Mouse (Mus musculus) hindbrain, embryonic 13.5 days (tissue): Measurements from ENCODE around the gene Irf8. TPM values are rescaled to one million over a fixed set of nuclear protein-coding genes. Genes with fewer than 3 reads are reported as not detected.

Source experiments
- ATAC-seq: fragments of 200-750 bp; cut with Nextera tagmentation; 2 replicates; pipeline ENCODE4 v1.8.0; 2017; ENCODE audit warnings: moderate TSS enrichment; ENCODE audit not compliant: low FRiP score
- H3K27ac ChIP-seq: fragments of 300-500 bp; sonication (generic); 2 replicates; pipeline ENCODE4 v1.5.1; 2015; ENCODE audit warnings: inconsistent platforms, mild to moderate bottlenecking, moderate library complexity
- H3K27me3 ChIP-seq: fragments of 300-500 bp; sonication (generic); 2 replicates; pipeline ENCODE4 v1.6.1; 2015; ENCODE audit warnings: mild to moderate bottlenecking, inconsistent platforms
- H3K36me3 ChIP-seq: fragments of 300-500 bp; sonication (generic); 2 replicates; pipeline ENCODE4 v1.6.1; 2015; ENCODE audit warnings: mild to moderate bottlenecking, inconsistent platforms
- H3K4me1 ChIP-seq: fragments of 300-500 bp; sonication (generic); replicated peaks from 2 replicates; pipeline ENCODE4 v1.6.1; 2015; ENCODE audit warnings: inconsistent platforms
- H3K4me2 ChIP-seq: fragments of 300-500 bp; sonication (generic); 2 replicates; pipeline ENCODE4 v1.6.1; 2015; ENCODE audit warnings: inconsistent platforms, mild to moderate bottlenecking, moderate library complexity
- H3K4me3 ChIP-seq: fragments of 300-500 bp; sonication (generic); 2 replicates; pipeline ENCODE4 v1.5.1; 2015; ENCODE audit warnings: mild to moderate bottlenecking, inconsistent platforms
- H3K9ac ChIP-seq: fragments of 300-500 bp; sonication (generic); 2 replicates; pipeline ENCODE4 v1.6.1; 2015; ENCODE audit warnings: mild to moderate bottlenecking, inconsistent platforms
- H3K9me3 ChIP-seq: fragments of 300-500 bp; sonication (generic); 2 replicates; pipeline ENCODE4 v1.6.1; 2016; ENCODE audit warnings: inconsistent platforms
- WGBS: fragments of 180-500 bp; shearing (Covaris S2); methylation state at CpG from one replicate; pipeline ENCODE4 v1.1.7; 2015; 5-methylcytosine and 5-hydroxymethylcytosine counted together
- polyA plus RNA-seq: library from polyadenylated mRNA; unstranded; fragments of >200 nt; fragmentation: Nextera tagmentation; extraction: Ambion mirVana; gene quantifications from 2 replicates; pipeline ENCODE4 v1.2.1, GENCODE M21; 2015

Gene Irf8
- polyA plus RNA-seq, 1 experiment from 2014 or later, result 4.2 TPM

DNA sequence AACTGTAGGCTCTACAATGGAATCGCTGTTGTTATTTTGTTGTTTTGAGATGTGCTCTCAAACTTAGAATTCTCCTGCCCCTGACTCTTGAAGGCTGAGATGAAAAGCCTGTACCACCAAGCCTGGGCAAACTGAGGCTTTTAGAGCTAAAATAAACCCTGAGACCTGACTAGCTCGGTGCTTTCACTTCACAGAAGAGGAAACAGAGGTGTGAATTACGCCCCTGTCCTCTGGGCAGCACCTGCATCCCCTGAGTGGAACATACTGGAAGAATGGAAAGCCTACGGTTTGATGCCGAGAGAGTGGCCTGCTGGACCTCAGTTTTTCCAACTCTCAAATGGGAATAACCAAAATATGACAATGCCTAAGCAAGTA, 10.6 kb upstream of the Irf8 start:
- Histone ChIP-seq H3K9me3 (no peaks in the 10 kb centered on the region), H3K27me3 (0 out of 2 replicates have a peak, but pooled peaks cover 2% of the 10 kb centered on the region), H3K4me1 (no peaks in the 10 kb centered on the region), H3K4me2 (no peak overlapping the region), H3K9ac (no peak overlapping the region), H3K4me3 (no peak overlapping the region), H3K36me3 (no peaks in the 10 kb centered on the region), H3K27ac (no peak overlapping the region)
- WGBS, result 92% methylated on average over 5 of the region's 5 CpGs
- no peak for ATAC-seq

DNA sequence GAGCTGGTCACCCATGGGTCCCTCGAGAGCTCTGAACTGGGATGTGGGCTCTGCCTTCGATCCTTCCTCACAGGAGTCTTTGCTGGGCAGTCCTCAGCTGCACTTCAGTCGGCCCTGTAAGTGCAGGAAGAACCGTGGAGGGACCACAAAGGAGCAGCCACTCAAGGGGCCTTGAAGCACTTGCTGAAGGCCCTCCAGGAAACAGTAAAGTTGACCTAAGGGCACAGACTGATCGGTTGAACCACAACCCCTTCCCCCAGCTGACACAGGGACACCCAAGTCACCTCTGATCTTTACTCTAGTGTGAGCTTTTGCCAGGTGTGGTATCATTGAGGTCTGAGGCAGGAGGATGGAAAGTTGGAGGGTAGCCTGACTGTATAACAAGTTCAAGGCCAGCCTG, 10.1 kb upstream of the Irf8 start:
- Histone ChIP-seq H3K4me1 (no peaks in the 10 kb centered on the region), H3K9ac (no peak overlapping the region), H3K9me3 (no peaks in the 10 kb centered on the region), H3K4me2 (no peak overlapping the region), H3K36me3 (no peaks in the 10 kb centered on the region), H3K27ac (no peak overlapping the region), H3K4me3 (no peak overlapping the region), H3K27me3 (0 out of 2 replicates have a peak, but pooled peaks cover 3% of the 10 kb centered on the region)
- no peak for ATAC-seq
- 72% methylated on average over 5 of the region's 5 CpGs for WGBS

DNA sequence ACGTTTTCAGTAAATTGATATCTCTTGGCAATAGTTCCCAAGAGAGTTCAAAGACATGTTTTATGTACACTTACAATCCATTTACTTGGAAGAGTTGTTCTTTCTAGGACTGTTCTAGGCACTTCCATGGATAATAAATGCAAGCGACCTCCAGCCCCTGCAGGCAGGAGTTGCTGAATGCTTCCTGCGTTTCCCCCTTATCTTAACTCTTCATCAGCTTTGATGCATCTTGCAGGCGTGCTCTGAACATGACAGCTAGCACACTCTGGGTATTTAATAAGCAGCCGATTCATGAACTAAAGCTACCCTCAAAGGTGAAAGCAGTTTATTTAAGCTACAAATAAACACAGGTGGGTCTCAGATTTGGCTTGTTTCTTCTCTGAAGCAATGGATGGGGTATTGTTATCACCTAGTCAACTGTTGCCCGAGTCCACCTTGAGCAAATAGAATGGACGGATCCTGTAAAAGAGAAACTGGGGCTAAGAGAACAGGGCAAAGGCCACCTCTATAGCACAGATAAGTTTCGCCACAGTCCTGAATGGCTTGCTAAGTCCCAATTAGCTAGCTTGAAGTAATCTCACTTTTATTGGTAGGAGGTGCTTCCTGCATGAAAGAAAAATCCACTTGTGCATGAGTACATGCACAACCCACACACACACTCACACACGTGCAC, 7.5 kb upstream of the Irf8 start:
- Histone ChIP-seq H3K9me3 (no peaks in the 10 kb centered on the region), H3K4me2 (no peak overlapping the region), H3K36me3 (no peaks in the 10 kb centered on the region), H3K4me3 (no peak overlapping the region), H3K27ac (no peak overlapping the region), H3K27me3 (peaks cover 15% of the 10 kb centered on the region), H3K9ac (no peak overlapping the region), H3K4me1 (peaks cover 7% of the 10 kb centered on the region; the same call in 1 of the 2 replicates)
- ATAC-seq, result no peak
- WGBS, result 76% methylated on average over 9 of the region's 9 CpGs

DNA sequence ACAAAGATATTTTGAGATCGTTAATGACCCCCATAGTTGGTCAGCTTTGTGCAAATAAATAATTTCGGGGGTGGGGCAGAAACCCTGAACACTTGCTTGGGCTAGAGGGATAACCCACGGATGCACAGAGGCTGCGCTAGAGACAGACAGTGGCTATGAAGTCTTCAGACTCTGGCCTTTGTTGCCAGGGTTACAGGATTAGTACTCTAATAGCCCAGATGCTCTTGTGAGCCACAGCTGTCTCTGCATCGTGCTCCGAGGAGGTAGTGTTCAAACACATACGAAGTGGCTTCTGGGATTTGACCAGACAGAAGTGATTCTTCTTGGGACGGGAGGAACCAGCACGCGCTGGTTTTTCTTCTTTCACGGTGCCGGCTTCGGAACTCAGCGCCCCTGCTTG, 4.6 kb upstream of the Irf8 start:
- Histone ChIP-seq H3K9me3 (no peaks in the 10 kb centered on the region), H3K4me3 (no peak overlapping the region), H3K4me1 (peaks cover 17% of the 10 kb centered on the region), H3K9ac (no peak overlapping the region), H3K4me2 (0 out of 2 replicates have a peak overlapping the region, but pooled peaks have one; percentile 6), H3K27ac (no peak overlapping the region), H3K27me3 (peaks cover 39% of the 10 kb centered on the region), H3K36me3 (no peaks in the 10 kb centered on the region)
- 43% methylated on average over 14 of the region's 14 CpGs for WGBS
- ATAC-seq, result no peak

DNA sequence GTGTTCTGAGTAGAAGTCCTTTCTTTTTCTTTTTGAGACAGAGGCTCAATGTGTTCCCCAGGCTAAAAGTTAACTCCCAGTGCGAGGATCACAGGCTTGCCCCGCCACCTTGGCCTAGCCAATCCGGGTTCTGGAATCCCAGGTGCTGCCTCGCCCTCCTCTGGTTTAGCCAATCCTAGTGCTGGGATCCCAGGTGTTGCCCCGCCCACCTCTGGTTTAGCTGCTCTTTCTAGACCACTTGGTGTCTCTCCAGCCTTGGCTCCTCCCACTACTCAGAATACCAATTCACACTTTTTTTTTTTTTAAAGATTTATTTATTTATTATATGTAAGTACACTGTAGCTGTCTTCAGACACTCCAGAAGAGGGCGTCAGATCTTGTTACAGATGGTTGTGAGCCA, 4.1 kb upstream of the Irf8 start:
- Histone ChIP-seq H3K4me1 (peaks cover 21% of the 10 kb centered on the region), H3K4me2 (0 out of 2 replicates have a peak overlapping the region, but pooled peaks have one; percentile 6), H3K9me3 (no peaks in the 10 kb centered on the region), H3K4me3 (no peak overlapping the region), H3K36me3 (no peaks in the 10 kb centered on the region), H3K9ac (no peak overlapping the region), H3K27me3 (peaks cover 44% of the 10 kb centered on the region), H3K27ac (no peak overlapping the region)
- WGBS, result 43% methylated on average over 6 of the region's 6 CpGs
- no peak for ATAC-seq

DNA sequence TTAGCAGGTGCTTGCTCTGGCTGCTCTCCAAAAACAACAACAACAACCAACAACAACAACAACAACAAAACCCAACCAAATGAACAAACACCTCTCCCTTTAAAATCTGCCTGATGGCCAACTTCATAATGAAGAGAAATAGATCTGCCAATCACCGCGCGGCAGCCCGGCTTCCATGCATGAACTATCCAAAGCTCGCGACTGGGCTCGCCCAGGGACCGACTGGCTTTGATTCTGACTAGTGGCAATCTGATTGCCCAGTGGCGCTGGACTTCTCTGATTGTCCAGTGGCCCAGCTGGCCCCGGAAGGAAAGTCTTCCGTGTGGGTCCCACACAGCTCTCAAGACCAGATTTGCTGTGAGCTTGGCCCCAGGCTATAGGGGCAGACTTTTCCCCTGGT, 328 bp downstream of the Irf8 start:
- Histone ChIP-seq H3K9ac (peak overlapping the region; percentile 69), H3K27me3 (peaks cover 65% of the 10 kb centered on the region), H3K9me3 (no peaks in the 10 kb centered on the region), H3K27ac (no peak overlapping the region), H3K4me3 (peak overlapping the region; percentile 52), H3K36me3 (no peaks in the 10 kb centered on the region), H3K4me1 (peaks cover 19% of the 10 kb centered on the region), H3K4me2 (peak overlapping the region; percentile 97)
- WGBS, result under 1% methylated on average over 11 of the region's 11 CpGs
- peak; percentile 53; the same call in 1 of the 2 replicates for ATAC-seq

DNA sequence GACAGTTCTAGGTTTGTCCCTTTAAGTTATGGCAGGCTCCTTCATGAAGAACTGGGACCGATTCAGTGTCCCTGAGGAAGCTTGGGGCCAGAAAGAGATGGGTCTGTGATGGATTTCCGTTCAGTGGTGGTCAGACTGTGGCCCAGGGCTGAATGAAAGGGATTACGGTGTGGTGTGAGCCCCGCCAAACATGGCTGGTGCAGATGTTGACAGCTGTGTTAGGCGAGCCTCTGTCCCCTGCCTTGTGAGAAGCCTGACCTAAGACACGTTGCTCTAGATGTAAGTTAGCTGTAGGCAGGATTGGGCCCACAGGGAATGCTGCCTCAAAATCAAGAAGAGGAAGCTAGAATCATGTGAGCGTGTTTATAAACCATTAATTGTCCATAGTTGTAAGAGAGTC, 1.0 kb downstream of the Irf8 start:
- no peaks in the 10 kb centered on the region for H3K36me3 ChIP-seq
- peaks cover 65% of the 10 kb centered on the region for H3K27me3 ChIP-seq

DNA sequence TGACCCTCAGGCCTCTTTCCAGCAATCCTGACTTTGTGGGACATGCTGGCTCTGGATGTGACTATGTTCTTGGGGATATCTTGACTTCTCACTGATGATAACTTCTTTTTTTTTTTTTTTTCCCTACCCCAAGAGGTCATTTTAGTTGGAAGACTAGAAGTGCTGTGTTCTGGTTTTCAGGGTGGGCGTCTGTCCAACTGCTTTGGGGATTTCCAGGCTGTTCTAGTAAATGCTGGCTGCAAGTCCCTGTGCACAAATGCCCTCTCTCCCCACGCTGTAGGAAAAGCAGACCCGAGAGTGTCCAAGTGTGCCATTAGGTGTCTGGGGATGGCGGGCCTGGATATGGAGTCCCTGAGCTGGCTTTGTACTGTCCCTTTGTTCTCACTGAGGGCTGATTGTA, 2.6 kb downstream of the Irf8 start:
- Histone ChIP-seq H3K4me1 (peaks cover 13% of the 10 kb centered on the region), H3K9ac (no peak overlapping the region), H3K9me3 (no peaks in the 10 kb centered on the region), H3K4me3 (no peak overlapping the region), H3K27ac (no peak overlapping the region), H3K27me3 (peaks cover 56% of the 10 kb centered on the region), H3K4me2 (no peak overlapping the region), H3K36me3 (no peaks in the 10 kb centered on the region)
- WGBS, result 86% methylated on average over 4 of the region's 4 CpGs
- ATAC-seq, result no peak

More for the DNA sequence above, 1.0 kb downstream of the Irf8 start:
- Histone ChIP-seq H3K9me3 (no peaks in the 10 kb centered on the region), H3K4me1 (peaks cover 13% of the 10 kb centered on the region), H3K4me3 (no peak overlapping the region), H3K27ac (no peak overlapping the region), H3K4me2 (no peak overlapping the region), H3K9ac (no peak overlapping the region)
- no peak for ATAC-seq
- 64% methylated on average over 7 of the region's 7 CpGs for WGBS

DNA sequence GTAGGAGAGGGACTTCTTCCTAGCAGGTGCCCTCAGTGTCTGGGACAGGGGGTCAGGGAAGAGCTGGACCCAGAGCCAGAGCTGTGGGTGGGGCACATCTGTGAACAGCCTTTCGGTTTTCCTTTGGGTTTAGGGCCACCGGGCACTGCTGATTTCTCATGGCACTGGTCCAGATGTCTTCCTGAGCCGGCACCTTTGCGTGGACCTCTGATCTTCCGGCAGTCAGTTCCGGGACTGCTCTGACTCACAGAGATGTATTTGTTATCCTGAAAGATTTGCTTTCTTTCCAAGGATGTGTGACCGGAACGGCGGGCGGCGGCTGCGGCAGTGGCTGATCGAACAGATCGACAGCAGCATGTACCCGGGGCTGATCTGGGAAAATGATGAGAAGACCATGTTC, 3.4 kb downstream of the Irf8 start:
- ATAC-seq, result no peak
- H3K4me1 ChIP-seq, result peaks cover 13% of the 10 kb centered on the region
- H3K9ac ChIP-seq, result no peak overlapping the region
- H3K27me3 ChIP-seq, result peaks cover 52% of the 10 kb centered on the region
- H3K36me3 ChIP-seq, result no peaks in the 10 kb centered on the region
- WGBS, result 86% methylated on average over 15 of the region's 15 CpGs
- no peak overlapping the region for H3K27ac ChIP-seq
- H3K4me2 ChIP-seq, result no peak overlapping the region
- H3K4me3 ChIP-seq, result no peak overlapping the region
- no peaks in the 10 kb centered on the region for H3K9me3 ChIP-seq

DNA sequence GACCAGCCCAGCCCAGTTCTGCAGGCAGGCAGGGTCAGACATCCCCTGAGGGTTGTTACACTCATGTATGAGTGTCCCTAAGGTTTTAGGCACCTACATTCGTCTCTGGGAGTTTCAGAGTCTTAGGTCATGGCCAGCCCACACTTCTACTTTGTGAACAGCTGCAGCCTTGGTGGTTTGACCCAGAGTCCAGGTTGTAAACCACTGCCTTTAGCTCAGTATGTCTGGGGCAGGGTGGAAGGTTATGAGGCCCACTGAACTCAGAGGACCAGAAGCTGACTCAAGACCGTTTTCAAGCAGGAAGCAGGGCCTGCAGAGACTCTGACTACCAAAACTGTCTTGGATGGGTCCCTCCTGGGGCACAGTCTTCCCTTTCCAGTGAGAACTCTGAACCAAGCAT, 4.4 kb downstream of the Irf8 start:
- no peaks in the 10 kb centered on the region for H3K9me3 ChIP-seq
- no peak overlapping the region for H3K9ac ChIP-seq
- H3K4me3 ChIP-seq, result no peak overlapping the region
- H3K4me1 ChIP-seq, result peaks cover 10% of the 10 kb centered on the region
- peaks cover 41% of the 10 kb centered on the region for H3K27me3 ChIP-seq
- no peak overlapping the region for H3K4me2 ChIP-seq
- H3K36me3 ChIP-seq, result no peaks in the 10 kb centered on the region
- no peak for ATAC-seq
- 78% methylated on average over 2 of the region's 2 CpGs for WGBS
- H3K27ac ChIP-seq, result no peak overlapping the region

DNA sequence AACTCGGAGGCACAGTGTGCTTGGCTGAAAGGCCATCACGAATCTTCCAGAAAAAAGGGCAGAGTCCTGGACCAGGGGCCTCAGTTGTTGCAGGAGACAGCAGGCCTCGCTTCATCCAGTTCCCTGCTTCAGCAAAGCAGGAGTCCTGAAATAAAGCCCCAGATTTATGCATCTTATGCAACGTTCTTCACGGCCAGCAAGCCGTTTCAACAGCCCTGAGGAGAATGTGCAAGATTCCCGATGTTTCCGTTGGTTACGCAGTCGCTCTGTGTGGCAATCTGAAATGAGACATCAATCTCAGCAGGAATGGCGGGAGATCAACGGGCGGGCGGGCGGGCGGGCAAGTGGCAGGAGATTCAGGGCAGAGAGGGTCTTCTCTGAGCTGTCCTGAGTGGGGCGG, 4.8 kb downstream of the Irf8 start:
- Histone ChIP-seq H3K4me3 (no peak overlapping the region), H3K9me3 (no peaks in the 10 kb centered on the region), H3K9ac (no peak overlapping the region), H3K4me2 (no peak overlapping the region), H3K4me1 (peaks cover 6% of the 10 kb centered on the region), H3K27me3 (peaks cover 37% of the 10 kb centered on the region), H3K36me3 (no peaks in the 10 kb centered on the region), H3K27ac (no peak overlapping the region)
- ATAC-seq, result no peak
- WGBS, result 55% methylated on average over 17 of the region's 17 CpGs

DNA sequence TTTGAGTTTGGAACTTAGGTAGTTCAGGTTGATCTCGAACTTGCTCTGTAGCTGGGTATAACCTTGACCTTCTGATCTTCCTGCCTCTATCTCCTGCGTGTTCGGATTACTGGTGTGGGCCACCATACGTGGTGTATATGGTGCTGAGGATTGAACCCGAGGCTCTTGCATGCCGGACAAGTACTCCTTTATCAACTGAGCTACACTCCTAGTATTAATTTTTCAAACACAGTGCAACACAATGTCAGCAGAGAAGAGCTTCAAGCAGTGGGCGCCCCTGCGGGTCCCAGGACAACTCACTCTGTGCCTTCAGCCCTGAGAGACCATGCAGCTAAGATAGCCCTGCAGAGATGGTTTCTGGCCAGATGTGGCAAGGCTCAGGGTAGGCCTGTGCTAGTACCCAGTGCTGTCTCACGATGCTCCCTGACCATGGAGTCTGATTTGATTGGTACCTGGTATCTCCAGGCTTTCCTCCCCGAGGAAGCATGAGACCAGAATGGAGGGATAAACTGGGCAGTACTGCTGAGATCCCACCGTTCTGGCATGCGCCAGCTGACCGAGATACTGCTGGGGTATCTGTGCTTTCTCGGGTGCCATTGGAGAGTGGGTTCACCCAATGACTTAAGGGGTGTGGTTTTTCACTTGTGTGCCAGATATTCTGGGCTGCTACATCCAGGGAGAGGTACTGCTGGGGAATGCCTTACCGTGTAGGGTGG, 5.8 kb downstream of the Irf8 start:
- H3K9me3 ChIP-seq, result no peaks in the 10 kb centered on the region
- H3K4me3 ChIP-seq, result no peak overlapping the region
- 93% methylated on average over 15 of the region's 15 CpGs for WGBS
- peaks cover under 1% of the 10 kb centered on the region; the same call in 1 of the 2 replicates for H3K4me1 ChIP-seq
- H3K4me2 ChIP-seq, result no peak overlapping the region
- no peak for ATAC-seq
- no peaks in the 10 kb centered on the region for H3K36me3 ChIP-seq
- no peak overlapping the region for H3K9ac ChIP-seq
- H3K27ac ChIP-seq, result no peak overlapping the region
- peaks cover 33% of the 10 kb centered on the region for H3K27me3 ChIP-seq
